Mouse (Mus musculus) myocyte (in vitro differentiated cells): Measurements from ENCODE around the gene Hnrnpd.

Experiments used
- CEBPB ChIP-seq: IDR thresholded peaks from 2 replicates; pipeline ENCODE4 v1.6.1; 2011; ENCODE audit warnings: mild to moderate bottlenecking, moderate library complexity; ENCODE audit not compliant: poor library complexity, insufficient read depth, severe bottlenecking
- E2F4 ChIP-seq: IDR thresholded peaks from one replicate; pipeline ENCODE4 v1.6.1; 2011; ENCODE audit warnings: mild to moderate bottlenecking, control low read depth, moderate library complexity; ENCODE audit not compliant: insufficient read depth
- MAX ChIP-seq: IDR thresholded peaks from one replicate; pipeline ENCODE4 v1.6.1; 2011; ENCODE audit warnings: low read depth, mild to moderate bottlenecking, control low read depth
- MYOG ChIP-seq, 3 experiments: IDR thresholded peaks; one replicate each; pipeline ENCODE4 v1.6.1; 2011; ENCODE audit warnings: control low read depth in 2 of 3, low read depth in 2 of 3, mild to moderate bottlenecking in 2 of 3; ENCODE audit not compliant: insufficient read length in 2 of 3, control insufficient read depth in 1 of 3, insufficient read depth in 1 of 3
- POLR2A ChIP-seq: IDR thresholded peaks from one replicate; pipeline ENCODE4 v1.6.1; 2011; ENCODE audit warnings: low read depth, mild to moderate bottlenecking, control low read depth, moderate library complexity; ENCODE audit not compliant: insufficient read length
- POLR2AphosphoS2 ChIP-seq: IDR thresholded peaks from one replicate; pipeline ENCODE4 v1.6.1; 2011; ENCODE audit warnings: low read depth, control low read depth; ENCODE audit not compliant: insufficient read length
- SRF ChIP-seq: IDR thresholded peaks from one replicate; pipeline ENCODE4 v1.6.1; 2011; ENCODE audit warnings: low read depth; ENCODE audit not compliant: control insufficient read depth, insufficient read length
- TCF12 ChIP-seq: IDR thresholded peaks from one replicate; pipeline ENCODE4 v1.6.1; 2011; ENCODE audit warnings: mild to moderate bottlenecking, control low read depth; ENCODE audit not compliant: poor library complexity, insufficient read depth, severe bottlenecking
- USF1 ChIP-seq: IDR thresholded peaks from one replicate; pipeline ENCODE4 v1.6.1; 2011; ENCODE audit warnings: low read depth, mild to moderate bottlenecking, control low read depth, moderate library complexity

DNA sequence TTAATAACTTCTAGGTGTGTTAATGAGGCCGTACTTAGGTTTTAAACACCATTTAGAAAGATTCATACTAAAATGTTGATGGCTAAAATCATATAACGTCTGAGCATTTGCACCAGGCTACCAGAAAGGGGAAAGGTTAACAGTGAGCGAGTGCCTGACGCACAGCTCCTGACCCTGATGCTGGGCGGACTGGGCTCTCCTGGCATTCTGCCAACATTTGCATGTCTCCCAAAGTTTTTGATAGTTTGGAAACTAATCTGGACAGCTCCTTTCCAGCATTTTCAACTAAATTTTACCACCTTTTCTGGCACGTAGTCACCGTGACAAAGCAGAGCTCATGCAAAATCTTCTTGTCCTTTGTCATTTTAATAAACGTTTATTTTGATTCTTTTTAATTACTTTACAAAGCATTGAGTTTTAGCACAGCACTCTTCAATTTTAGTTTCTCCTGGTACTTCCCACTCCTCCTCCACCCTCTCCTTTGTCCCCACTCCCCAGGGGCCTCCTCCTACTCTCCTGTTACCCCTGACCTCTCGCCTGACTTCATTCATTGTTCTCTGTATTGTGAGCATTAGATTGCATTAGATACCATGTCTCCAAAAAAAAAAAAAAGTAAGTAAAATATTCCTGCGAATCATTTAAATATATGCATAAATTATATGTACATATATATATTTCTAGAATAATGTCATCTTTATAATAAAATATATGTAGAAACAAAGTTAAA is 36.8 kb downstream of the Hnrnpd start:
- TF ChIP-seq POLR2A = no peak
- no peak for TF ChIP-seq E2F4
- TF ChIP-seq USF1 = no peak
- no peak for TF ChIP-seq POLR2AphosphoS2
- no peak for TF ChIP-seq MYOG (IDR thresholded peaks at IDR 0.05; ENCODE audit: control insufficient read depth in 1 of 3, insufficient read depth in 1 of 3, insufficient read length in 2 of 3, low read depth in 2 of 3)
- TF ChIP-seq MAX = no peak
- no peak for TF ChIP-seq SRF
- no peak for TF ChIP-seq TCF12
- no peak for TF ChIP-seq CEBPB
